Mouse (Mus musculus) left cerebral cortex, adult 18-20 months (tissue): ENCODE measurements at regions not wholly inside any gene's neighbourhood (a gene's known extent, or its start where the extent isn't known, plus 50 kb on each side); places are given as distances from the start of the nearest gene placed in this dataset.
A peak's percentile ranks its signal among the peaks of the same experiment; 100 is the strongest.

Experiments
- DNase-seq, 2 experiments: peaks; one replicate each; pipeline ENCODE4 v3.0.0; 2021 to 2022; ENCODE audit warnings: low spot score in 2 of 2, mixed read lengths in 1 of 2

- DNase-seq: no peak
These were observed 94.0 kb upstream of the Smad3 start for GRCm38 (mm10) chr9:63851809-63852208.

GRCm38 (mm10) chr9:63850316-63850693 is 92.5 kb upstream of the Smad3 start:
- DNase-seq: no peak

GRCm38 (mm10) chr9:63849564-63850315 is 91.9 kb upstream of the Smad3 start:
- no peak for DNase-seq

- DNase-seq: peak; percentile 72 to 77
These were observed 86.2 kb upstream of the Smad3 start for GRCm38 (mm10) chr9:63843883-63844485.

- no peak for DNase-seq
These were observed 85.6 kb upstream of the Smad3 start for GRCm38 (mm10) chr9:63843431-63843830.

- no peak for DNase-seq
These were observed 83.3 kb upstream of the Smad3 start for GRCm38 (mm10) chr9:63841102-63841501.

GRCm38 (mm10) chr9:63838996-63839772 is 81.4 kb upstream of the Smad3 start:
- DNase-seq: peak; percentile 74 to 80

- DNase-seq: peak in 1 of 2 experiments; percentile 30
These were observed 79.8 kb upstream of the Smad3 start for GRCm38 (mm10) chr9:63837552-63837951.

- DNase-seq: no peak
These were observed 78.9 kb upstream of the Smad3 start for GRCm38 (mm10) chr9:63836565-63837284.

GRCm38 (mm10) chr9:63836036-63836435 is 78.2 kb upstream of the Smad3 start:
- DNase-seq: no peak

GRCm38 (mm10) chr9:63834416-63834815 is 76.6 kb upstream of the Smad3 start:
- no peak for DNase-seq

- DNase-seq: no peak
These were observed 60.4 kb upstream of the Smad3 start for GRCm38 (mm10) chr9:63818163-63818562.

GRCm38 (mm10) chr9:63816540-63816939 is 58.7 kb upstream of the Smad3 start:
- no peak for DNase-seq

- DNase-seq: no peak
These were observed 52.2 kb upstream of the Smad3 start for GRCm38 (mm10) chr9:63809901-63810587.
